Mouse (Mus musculus): ENCODE results near the gene Kcnk12.

Kcnk12 gene

GRCm38 (mm10) chr17:87785721-87786120 is 12.1 kb downstream of the Kcnk12 start:
- DNase-seq (ENCODE audit: low spot score in 2 of 2): no peak

- DNase-seq (ENCODE audit: low spot score in 2 of 2): no peak
Observed at GRCm38 (mm10) chr17:87784911-87785310, 12.9 kb downstream of the Kcnk12 start.

DNA sequence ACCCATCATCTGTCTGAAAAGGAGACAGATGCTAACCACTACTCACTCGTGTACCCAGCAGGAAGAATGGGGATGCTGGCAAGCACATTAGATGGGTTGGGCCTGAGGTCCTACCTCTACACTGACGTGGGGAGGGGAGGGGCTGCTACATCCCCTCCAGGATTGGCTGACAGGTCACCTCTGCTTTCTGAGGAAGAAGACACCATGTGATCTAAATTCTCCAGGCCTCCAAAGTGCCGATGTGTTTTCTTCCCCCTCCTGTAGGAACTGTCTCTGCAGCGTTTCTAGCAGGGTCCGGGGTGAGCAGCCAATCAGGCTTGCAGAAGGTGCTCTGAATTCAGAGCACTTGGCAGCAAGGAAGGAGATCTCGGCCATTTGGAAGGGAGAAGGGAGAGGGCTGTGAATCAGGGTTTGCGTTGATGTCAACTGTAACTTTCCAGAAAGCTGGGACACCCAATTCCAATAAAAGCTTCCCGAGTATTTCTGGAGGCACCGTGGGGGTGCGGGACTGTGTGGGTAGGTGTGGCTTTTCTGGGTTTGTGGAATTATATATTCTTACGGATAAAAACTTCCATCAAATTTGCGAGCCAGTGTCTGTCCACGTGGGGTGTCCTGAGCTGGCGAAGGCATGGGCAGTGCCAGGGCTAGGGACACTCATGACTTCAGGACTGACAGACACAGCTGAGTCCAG is 13.5 kb downstream of the Kcnk12 start:
- DNase-seq (ENCODE audit: low spot score in 2 of 2): no peak

GRCm38 (mm10) chr17:87781244-87781643 is 16.6 kb downstream of the Kcnk12 start:
- DNase-seq (ENCODE audit: low spot score in 2 of 2): no peak

GRCm38 (mm10) chr17:87780164-87780563 is 17.6 kb downstream of the Kcnk12 start:
- no peak for DNase-seq (ENCODE audit: low spot score in 2 of 2)

- no peak for DNase-seq (ENCODE audit: low spot score in 2 of 2)
Observed at GRCm38 (mm10) chr17:87774982-87775381, 22.8 kb downstream of the Kcnk12 start.

GRCm38 (mm10) chr17:87773175-87773574 is 24.6 kb downstream of the Kcnk12 start:
- DNase-seq (ENCODE audit: low spot score in 2 of 2): no peak

DNA sequence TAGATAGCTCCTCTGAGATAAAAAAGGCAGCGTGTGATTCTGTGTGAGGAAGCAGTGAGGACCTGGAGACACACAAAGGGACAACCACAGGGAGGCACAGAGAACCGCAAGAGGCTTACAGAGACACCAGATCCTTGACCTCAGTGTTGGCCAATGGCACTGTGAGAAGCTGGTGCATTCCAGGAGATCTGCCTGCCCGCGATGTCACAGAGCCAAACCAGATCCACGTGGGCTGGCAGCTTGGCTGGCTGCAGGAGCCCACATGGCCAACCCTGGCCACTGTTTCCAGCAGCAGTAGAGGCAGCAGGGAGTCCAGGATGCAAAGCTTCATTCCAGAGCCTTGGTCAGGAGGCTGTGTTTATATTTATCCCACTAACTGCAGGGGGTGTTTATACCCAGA is 27.0 kb downstream of the Kcnk12 start:
- peak in 1 of 2 experiments; percentile 7 for DNase-seq (ENCODE audit: low spot score in 2 of 2)

DNA sequence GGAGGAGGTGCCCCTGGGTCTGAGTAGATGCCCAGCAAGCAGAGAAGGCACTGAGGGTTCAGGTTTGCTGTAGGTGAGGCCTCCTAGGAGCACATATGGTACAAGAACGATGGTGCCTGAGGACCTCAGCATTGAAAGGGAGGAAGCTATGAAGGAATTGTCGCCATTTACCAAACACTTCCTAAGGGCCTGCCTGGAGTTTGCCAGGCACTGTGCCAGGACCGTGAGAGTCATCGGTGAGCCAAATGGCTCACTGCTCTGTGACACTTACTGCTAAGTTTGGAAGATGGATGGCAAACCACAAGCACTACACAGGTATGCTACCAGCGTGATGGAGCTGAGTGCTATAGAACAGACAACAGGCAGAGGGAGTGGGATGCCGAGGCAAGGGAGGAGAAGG is 30.9 kb downstream of the Kcnk12 start:
- DNase-seq (ENCODE audit: low spot score in 2 of 2): no peak

DNA sequence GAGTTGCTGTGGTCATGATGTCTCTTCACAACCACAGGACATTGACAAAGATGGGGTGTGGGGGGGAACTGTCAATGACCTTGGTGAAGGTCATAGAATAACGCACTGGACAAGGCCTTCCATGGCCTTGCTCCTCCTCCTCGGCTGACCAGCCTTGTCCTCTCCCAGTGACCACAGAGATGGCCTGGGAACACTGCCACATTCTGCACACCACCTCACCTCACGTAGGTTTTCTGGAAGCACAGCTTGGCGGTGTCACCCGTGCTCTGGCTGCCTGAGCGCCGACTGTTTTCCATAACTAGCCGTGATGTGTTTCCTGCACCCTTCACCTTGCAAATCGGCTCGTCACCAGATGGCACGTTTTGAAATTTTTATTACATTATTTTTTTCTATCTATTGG is 32.8 kb downstream of the Kcnk12 start:
- no peak for DNase-seq (ENCODE audit: low spot score in 2 of 2)

DNA sequence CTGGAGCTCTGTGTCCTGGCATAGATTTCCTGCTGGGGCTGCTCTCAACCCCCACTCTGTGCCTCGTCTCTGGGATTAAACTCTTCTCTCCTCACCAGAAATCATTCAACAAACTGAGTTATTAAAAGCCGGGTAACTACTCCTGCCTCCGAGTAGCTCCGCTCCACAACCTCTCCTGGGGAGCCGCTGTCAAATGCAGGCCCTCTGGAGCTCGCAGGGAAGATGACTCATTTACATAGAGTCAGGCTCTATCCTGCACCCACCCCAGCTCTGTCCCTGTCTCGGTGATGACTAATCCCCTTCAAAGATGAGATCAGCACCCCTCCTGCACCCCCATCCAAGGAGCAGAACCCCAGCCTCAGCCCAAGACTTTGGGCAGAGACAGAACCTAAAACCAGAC is 34.6 kb downstream of the Kcnk12 start:
- DNase-seq (ENCODE audit: low spot score in 2 of 2): no peak

- DNase-seq (ENCODE audit: low spot score in 2 of 2): no peak
Observed at GRCm38 (mm10) chr17:87760315-87760714, 37.5 kb downstream of the Kcnk12 start.

- peak in 1 of 2 experiments; percentile 3 for DNase-seq (ENCODE audit: low spot score in 2 of 2)
Observed at GRCm38 (mm10) chr17:87745926-87746888, 51.6 kb downstream of the Kcnk12 start.

DNA sequence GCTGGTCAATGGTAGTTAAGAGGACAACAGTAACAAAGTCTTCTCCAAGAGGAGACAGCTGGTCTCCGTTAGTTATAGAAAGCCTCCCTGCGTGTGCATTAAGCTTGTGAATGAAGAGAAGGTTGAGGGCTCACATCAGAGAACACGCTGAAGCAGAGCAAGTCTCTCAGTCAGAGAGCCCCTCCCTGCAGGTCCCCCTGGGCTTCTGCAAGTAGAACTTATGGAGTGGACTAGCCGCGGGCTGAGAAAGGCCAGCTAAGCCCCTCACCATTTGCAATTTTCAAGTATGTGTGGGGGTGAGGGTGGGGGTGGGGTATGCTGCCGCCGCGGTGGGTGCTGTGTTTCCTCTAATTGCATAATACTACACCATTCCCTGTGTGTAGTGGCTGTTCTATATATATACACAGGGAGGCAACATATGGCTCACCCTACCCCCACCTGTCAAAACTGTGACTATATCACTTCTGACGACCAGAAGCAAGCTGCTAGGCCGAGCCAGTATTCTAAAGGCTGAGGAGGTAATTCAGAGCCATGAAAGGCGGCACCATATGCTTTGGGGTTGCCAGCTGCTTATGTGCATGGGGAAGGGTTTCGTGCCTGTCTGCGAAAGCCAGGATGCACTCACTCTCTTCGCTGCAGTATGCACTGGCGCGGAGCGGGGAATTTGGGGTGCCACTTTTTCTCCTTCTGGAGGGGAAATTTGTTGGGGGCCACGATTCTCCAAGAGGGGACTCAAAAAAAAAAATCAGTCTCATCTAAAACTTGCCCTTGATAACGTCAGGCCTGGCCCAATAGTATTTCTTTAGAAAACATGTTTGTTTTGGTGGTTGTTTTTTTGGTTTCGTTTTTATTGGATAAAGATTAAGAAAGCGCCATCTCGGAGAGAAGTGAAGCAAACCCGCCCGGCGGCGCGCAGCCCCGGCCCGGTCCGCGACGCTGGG is 52.5 kb downstream of the Kcnk12 start:
- no peak for DNase-seq (ENCODE audit: low spot score in 2 of 2)

DNA sequence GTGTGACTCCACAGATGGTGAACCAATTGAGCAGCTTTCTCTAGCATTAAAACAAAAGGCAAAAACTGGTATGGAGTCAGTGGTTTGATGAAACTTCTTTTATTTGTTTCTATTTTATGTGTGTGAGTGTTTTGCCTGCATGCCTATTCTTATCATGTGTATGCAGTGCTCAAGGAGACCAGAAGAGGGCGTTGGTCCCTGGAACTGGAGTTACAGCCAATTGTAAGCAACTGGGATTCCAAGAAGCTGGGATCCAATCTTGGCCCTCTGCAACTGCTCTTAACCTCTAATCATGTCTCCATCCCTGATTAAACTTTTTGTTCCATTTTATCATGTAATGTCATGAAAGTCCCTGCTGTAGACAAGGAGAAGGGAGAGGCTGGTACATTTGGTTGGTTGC is 58.0 kb downstream of the Kcnk12 start:
- no peak for DNase-seq (ENCODE audit: low spot score in 2 of 2)

GRCm38 (mm10) chr17:87737144-87737543 is 60.6 kb downstream of the Kcnk12 start:
- DNase-seq (ENCODE audit: low spot score in 2 of 2): no peak

DNA sequence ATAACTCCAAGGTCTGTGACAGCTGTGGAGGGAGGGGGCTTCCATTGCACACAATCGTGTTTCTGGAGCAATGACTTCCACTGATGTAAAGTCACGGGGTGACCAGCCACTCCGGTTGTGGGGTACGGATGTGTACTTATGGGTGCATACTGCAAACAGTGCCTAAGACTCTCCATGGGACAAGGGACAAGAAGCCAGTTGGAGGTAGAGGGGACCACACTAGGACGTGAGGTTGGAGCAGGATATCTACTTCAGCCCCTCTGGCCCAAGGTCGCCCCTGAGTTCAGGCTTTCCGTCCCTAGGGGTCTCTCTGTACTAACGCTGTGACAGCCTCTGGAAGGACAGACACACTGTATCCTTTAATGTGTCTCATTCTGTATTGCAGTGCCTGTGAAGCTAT is 63.3 kb downstream of the Kcnk12 start:
- DNase-seq (ENCODE audit: low spot score in 2 of 2): no peak

- no peak for DNase-seq (ENCODE audit: low spot score in 2 of 2)
Observed at GRCm38 (mm10) chr17:87731962-87732361, 65.8 kb downstream of the Kcnk12 start.

DNA sequence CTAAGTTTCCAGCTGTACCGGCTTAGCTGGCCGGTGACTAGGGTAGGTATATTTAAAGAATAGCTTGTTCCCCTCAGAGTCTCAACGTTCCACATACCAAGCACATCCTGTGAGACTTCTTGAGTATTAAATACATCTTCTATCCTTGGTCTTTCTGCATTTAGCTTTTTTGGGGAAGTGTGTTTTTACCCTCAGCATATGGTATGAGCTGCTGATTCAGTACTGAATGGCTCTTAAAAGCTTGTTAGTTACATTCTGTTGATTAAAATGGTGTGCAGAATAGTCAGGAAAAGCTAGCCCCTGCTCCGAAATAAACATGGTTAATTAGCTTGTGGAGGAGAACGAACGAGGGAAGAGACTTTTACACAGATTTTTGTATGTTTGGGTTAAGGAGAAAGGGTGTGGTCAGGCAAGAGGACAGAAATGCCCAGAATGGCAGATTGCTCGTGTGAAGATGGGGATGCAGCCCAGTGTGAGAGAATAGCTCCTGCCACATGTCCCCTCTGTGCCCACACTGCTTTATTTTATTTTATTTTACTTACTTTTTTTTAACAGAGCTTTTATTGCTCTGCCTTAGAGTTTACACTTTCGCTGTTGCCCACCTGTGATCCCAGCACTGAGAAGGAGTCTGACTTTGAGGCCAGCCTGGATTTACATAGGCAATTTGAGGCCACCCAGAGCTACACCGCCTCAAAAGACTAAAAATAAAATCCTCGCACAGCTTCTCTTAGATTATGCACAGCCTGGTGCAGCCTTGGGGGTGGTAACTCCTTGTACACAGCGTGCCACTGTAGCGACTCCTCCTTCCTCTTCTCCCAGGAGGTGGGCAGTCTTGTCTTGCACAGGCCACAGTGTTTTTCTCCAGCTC is 71.1 kb downstream of the Kcnk12 start:
- DNase-seq (ENCODE audit: low spot score in 2 of 2): no peak

- no peak for DNase-seq (ENCODE audit: low spot score in 2 of 2)
Observed at GRCm38 (mm10) chr17:87724727-87725126, 73.1 kb downstream of the Kcnk12 start.

DNA sequence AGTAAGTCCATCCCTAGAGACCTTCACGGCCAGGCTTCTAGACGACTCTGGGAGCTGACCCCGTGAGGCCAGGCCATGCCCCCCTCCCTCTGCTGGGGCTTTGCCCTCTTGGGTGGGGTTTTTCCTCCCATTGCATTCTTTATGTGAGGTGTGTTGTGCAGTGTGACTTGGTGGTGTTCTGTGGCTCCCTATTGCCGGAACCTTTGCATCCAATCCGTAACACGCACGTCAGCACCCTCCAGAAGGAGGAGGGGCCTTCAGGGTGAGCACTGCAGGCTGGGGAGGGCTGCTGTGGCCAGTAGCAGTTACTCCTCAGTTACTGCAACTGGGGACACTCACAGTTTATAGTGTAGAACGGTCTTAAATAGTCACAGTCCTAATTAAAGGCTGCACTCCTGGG is 97.7 kb downstream of the Kcnk12 start:
- DNase-seq (ENCODE audit: low spot score in 2 of 2): no peak
